Mouse (Mus musculus) MEL (cell line): ENCODE measurements around the gene Axin2. TPM values are rescaled to one million over a fixed set of nuclear protein-coding genes. Genes with fewer than 3 reads are reported as not detected.

Experiments used
- DNase-seq: peaks from one replicate; pipeline ENCODE4 v3.0.0; 2011; ENCODE audit warnings: low read depth, low spot score
- H3K27ac ChIP-seq: 2 replicates; pipeline ENCODE4 v1.5.1; 2012; ENCODE audit warnings: low read depth, mild to moderate bottlenecking, control low read depth, low read length, moderate library complexity; ENCODE audit not compliant: control insufficient read depth
- H3K27me3 ChIP-seq, 2 experiments: fragments of 150-350 bp in 1 of 2; sonication (generic) in 1 of 2; 2 replicates each; pipeline ENCODE4 v1.6.1; 2012; ENCODE audit warnings: low read length in 2 of 2, mild to moderate bottlenecking in 2 of 2, improper control_type of control experiment in 1 of 2, moderate library complexity in 1 of 2; ENCODE audit not compliant: insufficient read depth in 2 of 2, control insufficient read depth in 1 of 2
- H3K36me3 ChIP-seq, 2 experiments: 2 replicates each; pipeline ENCODE4 v1.6.1; 2012 to 2014; ENCODE audit warnings: low read length in 2 of 2, improper control_type of control experiment in 1 of 2, inconsistent platforms in 1 of 2, mild to moderate bottlenecking in 1 of 2; ENCODE audit not compliant: insufficient read depth in 2 of 2, control insufficient read depth in 1 of 2
- H3K4me1 ChIP-seq, 2 experiments: fragments of 150-350 bp in 1 of 2; sonication (generic) in 1 of 2; 2 replicates each; pipeline ENCODE4 v1.6.1; 2012; ENCODE audit warnings: low read length in 2 of 2, improper control_type of control experiment in 1 of 2, mild to moderate bottlenecking in 1 of 2; ENCODE audit not compliant: insufficient read depth in 2 of 2, control insufficient read depth in 1 of 2
- H3K4me3 ChIP-seq, 2 experiments: fragments of 150-350 bp in 1 of 2; sonication (generic) in 1 of 2; 2 replicates each; pipeline ENCODE4 v1.5.1; 2012; ENCODE audit warnings: low read depth in 2 of 2, low read length in 2 of 2, mild to moderate bottlenecking in 2 of 2, moderate library complexity in 2 of 2, control low read depth in 1 of 2, improper control_type of control experiment in 1 of 2; ENCODE audit not compliant: control insufficient read depth in 1 of 2, insufficient read depth in 1 of 2
- H3K79me2 ChIP-seq: 2 replicates; pipeline ENCODE4 v1.6.1; 2012; ENCODE audit warnings: mild to moderate bottlenecking, low read length, moderate library complexity; ENCODE audit not compliant: control insufficient read depth, poor library complexity, insufficient read depth
- H3K9ac ChIP-seq: 2 replicates; pipeline ENCODE4 v1.6.1; 2012; ENCODE audit warnings: low read depth, mild to moderate bottlenecking, control low read depth, low read length, moderate library complexity; ENCODE audit not compliant: control insufficient read depth, poor library complexity, severe bottlenecking
- H3K9me3 ChIP-seq: fragments of 150-350 bp; sonication (generic); replicated peaks from 2 replicates; pipeline ENCODE4 v1.6.1; 2012; ENCODE audit warnings: mild to moderate bottlenecking, low read length, improper control_type of control experiment, moderate library complexity; ENCODE audit not compliant: insufficient read depth
- EP300 ChIP-seq, 2 experiments: IDR thresholded peaks; 2 replicates each; pipeline ENCODE4 v1.6.1; 2011; ENCODE audit warnings: improper control_type of control experiment in 2 of 2, low read length in 2 of 2, low read depth in 1 of 2, mild to moderate bottlenecking in 1 of 2
- GABPA ChIP-seq: IDR thresholded peaks from 2 replicates; pipeline ENCODE4 v1.6.1; 2012; ENCODE audit warnings: low read depth, mild to moderate bottlenecking, inconsistent platforms, low read length, improper control_type of control experiment, moderate library complexity
- HCFC1 ChIP-seq: IDR thresholded peaks from 2 replicates; pipeline ENCODE4 v1.6.1; 2012; ENCODE audit warnings: low read depth, mild to moderate bottlenecking, inconsistent platforms, low read length, improper control_type of control experiment, moderate library complexity
- JUND ChIP-seq: IDR thresholded peaks from 2 replicates; pipeline ENCODE4 v1.6.1; 2011; ENCODE audit warnings: low read depth, mild to moderate bottlenecking, improper control_type of control experiment, low read length
- MAFK ChIP-seq: IDR thresholded peaks from 2 replicates; pipeline ENCODE4 v1.6.1; 2011; ENCODE audit warnings: low read depth, mild to moderate bottlenecking, low read length, improper control_type of control experiment, borderline replicate concordance
- MAX ChIP-seq: IDR thresholded peaks from 2 replicates; pipeline ENCODE4 v1.6.1; 2011; ENCODE audit warnings: low read length, improper control_type of control experiment
- MAZ ChIP-seq: IDR thresholded peaks from 2 replicates; pipeline ENCODE4 v1.6.1; 2012; ENCODE audit warnings: low read depth, mild to moderate bottlenecking, inconsistent platforms, low read length, improper control_type of control experiment
- MXI1 ChIP-seq: IDR thresholded peaks from 2 replicates; pipeline ENCODE4 v1.6.1; 2011; ENCODE audit warnings: mild to moderate bottlenecking, low read depth, low read length, improper control_type of control experiment
- MYB ChIP-seq: IDR thresholded peaks from 2 replicates; pipeline ENCODE4 v1.6.1; 2011; ENCODE audit warnings: mild to moderate bottlenecking, low read depth, low read length, improper control_type of control experiment
- NELFE ChIP-seq: IDR thresholded peaks from 2 replicates; pipeline ENCODE4 v1.6.1; 2011; ENCODE audit warnings: low read depth, low read length, improper control_type of control experiment
- NRF1 ChIP-seq: IDR thresholded peaks from 2 replicates; pipeline ENCODE4 v1.6.1; 2014; ENCODE audit warnings: low read depth, mild to moderate bottlenecking, inconsistent platforms, low read length, improper control_type of control experiment, moderate library complexity; ENCODE audit not compliant: poor library complexity, insufficient read depth, severe bottlenecking
- POLR2A ChIP-seq, 2 experiments: IDR thresholded peaks; 2 replicates each; pipeline ENCODE4 v1.6.1; 2011 to 2012; ENCODE audit warnings: low read length in 2 of 2, mild to moderate bottlenecking in 2 of 2, control low read depth in 1 of 2, improper control_type of control experiment in 1 of 2, low read depth in 1 of 2, moderate library complexity in 1 of 2; ENCODE audit not compliant: control insufficient read depth in 1 of 2, insufficient read depth in 1 of 2, poor library complexity in 1 of 2
- POLR2AphosphoS5 ChIP-seq: IDR thresholded peaks from 2 replicates; pipeline ENCODE4 v1.6.1; 2012; ENCODE audit warnings: low read depth, borderline replicate concordance, mild to moderate bottlenecking, inconsistent platforms, low read length, moderate library complexity, mixed read lengths
- RAD21 ChIP-seq: IDR thresholded peaks from 2 replicates; pipeline ENCODE4 v1.6.1; 2011; ENCODE audit warnings: mild to moderate bottlenecking, low read depth, low read length, improper control_type of control experiment
- SIN3A ChIP-seq: IDR thresholded peaks from 2 replicates; pipeline ENCODE4 v1.6.1; 2012; ENCODE audit warnings: low read length, improper control_type of control experiment, inconsistent platforms
- TAL1 ChIP-seq: IDR thresholded peaks from 2 replicates; pipeline ENCODE4 v1.6.1; 2012; ENCODE audit warnings: mild to moderate bottlenecking, inconsistent platforms, low read length, moderate library complexity, mixed read lengths
- TCF12 ChIP-seq: IDR thresholded peaks from 2 replicates; pipeline ENCODE4 v1.6.1; 2014; ENCODE audit warnings: low read depth, mild to moderate bottlenecking, inconsistent platforms, low read length, improper control_type of control experiment, moderate library complexity
- UBTF ChIP-seq: IDR thresholded peaks from 2 replicates; pipeline ENCODE4 v1.6.1; 2012; ENCODE audit warnings: low read depth, mild to moderate bottlenecking, inconsistent platforms, low read length, improper control_type of control experiment, moderate library complexity, borderline replicate concordance; ENCODE audit not compliant: insufficient read depth
- ZMIZ1 ChIP-seq: IDR thresholded peaks from 2 replicates; pipeline ENCODE4 v1.6.1; 2012; ENCODE audit warnings: low read depth, mild to moderate bottlenecking, inconsistent platforms, low read length, improper control_type of control experiment, moderate library complexity
- ZNF384 ChIP-seq: IDR thresholded peaks from 2 replicates; pipeline ENCODE4 v1.6.1; 2012; ENCODE audit warnings: low read depth, mild to moderate bottlenecking, inconsistent platforms, low read length, improper control_type of control experiment
- polyA plus RNA-seq, 2 experiments: library from polyadenylated mRNA; stranded (reverse) in 1 of 2; unstranded in 1 of 2; fragments of >175 nt in 1 of 2; fragments of >200 nt in 1 of 2; gene quantifications; 2 replicates each; pipeline versions ENCODE4 v1.2.1 to v1.2.4; 2012; ENCODE audit warnings: low replicate concordance in 2 of 2, low read depth in 1 of 2; ENCODE audit not compliant: insufficient read length in 2 of 2, insufficient read depth in 1 of 2, missing spikeins in 1 of 2
- total RNA-seq: library from RNA; depleted of rRNA; stranded (reverse); fragments of 300-350 nt; gene quantifications from 2 replicates; pipeline ENCODE4 v1.2.3, GENCODE M21; 2012

The Axin2 gene
- total and polyA plus RNA-seq, 3 experiments, result not detected

GRCm38 (mm10) chr11:108941836-108942235 is 21.7 kb downstream of the Axin2 start:
- H3K36me3 ChIP-seq, result no peaks in the 10 kb centered on the region

GRCm38 (mm10) chr11:108943741-108944140 is 23.6 kb downstream of the Axin2 start:
- no peaks in the 10 kb centered on the region for H3K36me3 ChIP-seq
- no peaks in the 10 kb centered on the region for H3K9me3 ChIP-seq
- TF ChIP-seq NELFE, result no peak
- no peak for TF ChIP-seq POLR2A (IDR thresholded peaks at IDR 0.05; ENCODE audit: control insufficient read depth in 1 of 2, insufficient read depth in 1 of 2, low read depth in 1 of 2, low read length in 2 of 2, poor library complexity in 1 of 2)
- no peak for TF ChIP-seq HCFC1
- TF ChIP-seq JUND, result no peak
- no peak for TF ChIP-seq MAX
- TF ChIP-seq, all 39 proteins: peak for 0

More at GRCm38 (mm10) chr11:108941836-108942235, 21.7 kb downstream of the Axin2 start:
- no peak overlapping the region for H3K9ac ChIP-seq
- DNase-seq, result no peak
- no peaks in the 10 kb centered on the region for H3K4me1 ChIP-seq
- H3K9me3 ChIP-seq, result no peaks in the 10 kb centered on the region
- TF ChIP-seq TCF12 (no peak), MXI1 (no peak), MAFK (no peak), POLR2AphosphoS5 (no peak), NRF1 (no peak), MAZ (no peak), RAD21 (no peak), GABPA (no peak)
- TF ChIP-seq, all 39 proteins: peak for 0
- no peak overlapping the region for H3K27ac ChIP-seq
- H3K27me3 ChIP-seq, result no peaks in the 10 kb centered on the region
- no peak overlapping the region for H3K4me3 ChIP-seq
- no peaks in the 10 kb centered on the region for H3K79me2 ChIP-seq

GRCm38 (mm10) chr11:108945666-108946065 is 25.5 kb downstream of the Axin2 start:
- no peaks in the 10 kb centered on the region for H3K9me3 ChIP-seq
- H3K4me1 ChIP-seq, result no peaks in the 10 kb centered on the region
- TF ChIP-seq NRF1 (no peak), TCF12 (no peak), EP300 (IDR thresholded peaks at IDR 0.05; ENCODE audit: low read depth in 1 of 2, low read length in 2 of 2) (no peak), MYB (no peak), MAX (no peak), SIN3A (no peak), NELFE (no peak), HCFC1 (no peak), TAL1 (no peak), MXI1 (no peak), UBTF (no peak), ZNF384 (no peak), ZMIZ1 (no peak)

More at GRCm38 (mm10) chr11:108943741-108944140, 23.6 kb downstream of the Axin2 start:
- Histone ChIP-seq H3K27ac (no peak overlapping the region), H3K79me2 (no peaks in the 10 kb centered on the region), H3K4me3 (no peak overlapping the region), H3K4me1 (no peaks in the 10 kb centered on the region), H3K9ac (no peak overlapping the region), H3K27me3 (no peaks in the 10 kb centered on the region)
- no peak for DNase-seq

More at GRCm38 (mm10) chr11:108945666-108946065, 25.5 kb downstream of the Axin2 start:
- no peak for DNase-seq
- Histone ChIP-seq H3K27me3 (no peaks in the 10 kb centered on the region), H3K27ac (no peak overlapping the region), H3K9ac (no peak overlapping the region), H3K36me3 (no peaks in the 10 kb centered on the region), H3K79me2 (no peaks in the 10 kb centered on the region), H3K4me3 (no peak overlapping the region)
